Mouse (Mus musculus) T-helper 1 cell (primary cell): Measurements from ENCODE around the gene Rnf115.
"Not testable (repeated sequence)": the region's sequence is repeated elsewhere in the genome, so short reads cannot be mapped to it uniquely, and the experiment has no call there.

ENCODE experiments used
- in situ Hi-C: fragments of 300-600 bp; cut with MboI, MseI; formaldehyde crosslinking; loops from one replicate; pipeline ENCODE4 v1.15.1; 2025; ENCODE audit warnings: high pct_unique_total_duplicates

Rnf115 gene

DNA sequence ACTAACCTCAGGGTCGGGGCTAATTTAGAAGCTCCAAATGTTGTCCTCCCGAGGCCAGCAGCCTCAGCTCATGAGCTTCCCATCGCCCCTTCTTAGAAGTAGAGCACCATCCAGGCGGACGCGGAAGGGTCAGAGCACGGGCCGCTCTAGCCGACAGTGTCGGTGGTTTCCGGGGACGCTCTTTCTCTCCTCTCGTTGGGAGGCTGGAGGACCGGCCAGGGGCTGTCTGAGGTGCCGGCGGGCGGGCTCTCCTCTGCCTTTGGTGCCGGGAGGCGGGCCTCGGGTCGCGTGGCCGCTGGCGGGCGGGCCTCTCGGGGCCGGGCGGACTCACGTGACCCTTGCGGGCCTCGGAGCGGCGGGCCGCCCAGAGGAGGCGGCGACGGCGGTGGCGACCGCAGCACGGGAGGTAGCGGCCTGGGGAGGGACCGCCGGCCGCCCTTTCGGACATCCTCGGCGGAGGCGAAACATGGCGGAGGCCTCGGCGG, at the start of gene Rnf115, which contains the start of gene Polr3c:
TSS of gene Rnf115 (plus strand) at position 322 of the 485 bp plus-strand sequence.
TSS of gene Polr3c (minus strand) at position 286 of the 485 bp plus-strand sequence.
- in situ Hi-C loops: no loop called here

DNA sequence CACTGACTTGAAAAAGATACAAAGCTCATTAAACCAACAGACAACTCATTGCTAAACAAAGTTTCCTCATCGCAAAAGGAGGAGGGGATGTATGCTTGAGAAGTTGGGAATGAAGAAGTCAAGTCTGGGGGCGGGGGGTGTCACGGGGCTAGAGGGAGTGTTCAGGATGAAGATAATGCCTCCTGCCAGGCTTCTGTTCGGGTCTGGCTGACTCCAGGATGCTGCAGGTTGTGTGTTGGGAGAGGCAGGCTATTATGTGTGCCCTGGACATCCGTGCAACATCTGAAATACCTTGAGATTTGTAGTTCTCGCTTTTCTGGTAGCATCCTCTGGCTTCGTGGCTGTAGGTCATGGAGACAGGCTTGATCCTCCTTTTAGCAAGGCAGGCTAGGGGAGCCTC, 49.0 kb upstream of the Rnf115 start:
- in situ Hi-C loops: no loop called here

DNA sequence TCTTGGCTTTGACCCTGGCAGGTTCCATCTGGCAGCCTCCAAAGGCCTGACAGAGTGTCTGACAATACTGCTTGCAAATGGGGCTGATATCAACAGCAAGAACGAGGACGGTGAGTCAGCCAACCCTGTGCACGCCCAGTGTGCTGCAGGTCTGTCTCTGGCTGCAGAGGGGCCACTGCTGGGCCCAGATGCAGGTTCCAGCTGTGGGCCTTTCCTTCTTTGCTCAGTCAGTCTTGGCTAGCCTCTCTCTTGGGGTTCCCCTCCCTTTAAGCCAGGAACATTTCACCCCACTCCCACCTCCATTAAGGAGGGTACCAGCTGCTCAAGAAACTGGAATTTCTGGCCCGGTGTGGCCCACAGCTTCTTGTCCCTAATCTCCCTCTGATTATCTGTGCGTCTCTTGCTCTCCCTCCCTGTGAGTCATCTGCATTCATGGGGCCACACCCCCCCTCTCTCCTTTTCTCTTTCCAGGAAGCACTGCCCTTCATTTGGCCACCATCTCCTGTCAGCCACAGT, 48.2 kb upstream of the Rnf115 start:
- in situ Hi-C loops: no loop called here

DNA sequence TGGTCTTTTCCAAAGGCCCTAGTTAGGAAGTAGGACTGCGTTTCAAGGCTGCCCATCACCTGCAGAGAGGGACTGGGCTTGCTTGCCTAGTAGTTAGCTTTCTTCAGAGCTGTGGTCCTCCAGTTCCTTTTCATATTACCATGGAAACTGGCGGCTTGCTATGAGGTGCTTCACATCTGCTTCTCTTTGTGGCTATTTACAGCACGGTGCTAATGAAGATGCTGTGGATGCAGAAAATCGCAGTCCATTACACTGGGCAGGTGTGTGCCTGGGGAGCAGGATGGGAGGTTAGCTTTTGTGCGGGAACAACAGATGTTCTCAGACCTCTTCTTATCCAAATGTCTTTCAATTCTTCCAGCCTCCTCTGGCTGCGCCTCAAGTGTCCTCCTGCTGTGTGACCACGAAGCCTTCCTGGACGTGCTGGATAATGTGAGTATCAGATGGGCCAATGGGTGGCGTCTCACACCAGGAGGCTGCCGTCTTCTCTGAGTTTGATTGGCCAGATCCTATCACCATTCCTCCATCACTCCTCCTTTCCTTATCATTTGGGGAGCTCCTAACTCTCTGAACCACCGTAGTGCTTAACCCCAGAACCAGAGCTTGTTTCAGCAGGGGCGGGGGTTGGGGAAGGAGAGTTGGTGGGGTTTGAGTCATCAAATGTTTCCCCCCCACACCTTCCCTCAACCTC, 47.1 kb upstream of the Rnf115 start:
- in situ Hi-C loops: no loop called here

DNA sequence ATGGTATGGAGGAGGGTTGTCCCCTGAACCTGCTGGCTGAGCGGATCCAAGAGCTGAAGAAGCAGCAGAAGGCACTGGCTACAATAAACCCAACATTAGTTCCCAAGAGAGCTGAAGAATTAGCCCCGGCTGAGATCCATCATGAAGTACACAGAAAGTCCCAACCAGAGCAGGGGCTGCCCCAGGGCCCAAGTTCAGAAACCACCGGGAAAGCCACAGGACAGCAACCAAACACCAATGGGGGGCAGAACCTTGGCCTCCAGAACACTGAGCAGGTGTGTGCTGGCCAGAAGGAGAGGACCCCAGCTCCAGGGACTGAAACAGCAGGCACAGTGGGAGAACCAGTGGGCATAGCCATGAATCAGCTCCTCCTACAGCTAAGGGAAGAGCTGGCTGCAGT, 44.0 kb upstream of the Rnf115 start:
- in situ Hi-C loops: no loop called here

DNA sequence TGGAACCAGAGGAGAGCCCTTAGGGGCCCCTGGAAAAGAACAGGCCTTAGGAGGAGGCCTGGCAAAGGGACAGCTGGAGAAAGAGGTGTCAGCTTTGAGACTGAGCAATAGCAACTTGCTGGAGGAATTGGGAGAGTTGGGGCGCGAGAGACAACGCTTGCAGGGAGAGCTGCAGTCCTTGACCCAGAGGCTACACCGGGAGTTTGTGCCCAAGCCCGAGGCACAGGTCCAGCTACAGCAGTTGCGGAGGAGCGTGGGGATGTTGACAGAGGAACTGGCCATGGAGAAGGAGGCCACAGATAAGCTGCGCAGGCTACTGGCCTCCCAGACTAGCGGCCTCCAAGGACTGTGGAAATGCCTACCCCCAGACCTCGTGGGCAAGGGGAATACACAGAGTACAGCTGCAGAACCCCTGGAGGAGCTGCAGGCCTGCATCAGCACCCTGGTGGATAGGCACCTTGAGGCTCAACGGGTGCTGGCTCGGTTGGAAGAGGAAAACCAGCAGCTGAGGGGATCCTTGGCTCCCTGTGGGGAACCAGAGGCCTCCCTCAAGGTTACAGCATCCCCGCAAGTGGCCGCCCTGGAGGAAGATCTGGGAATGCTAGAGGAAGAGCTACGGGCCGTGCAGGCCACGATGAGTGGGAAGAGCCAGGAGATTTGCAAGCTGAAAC, 43.2 kb upstream of the Rnf115 start:
- in situ Hi-C loops: no loop called here

DNA sequence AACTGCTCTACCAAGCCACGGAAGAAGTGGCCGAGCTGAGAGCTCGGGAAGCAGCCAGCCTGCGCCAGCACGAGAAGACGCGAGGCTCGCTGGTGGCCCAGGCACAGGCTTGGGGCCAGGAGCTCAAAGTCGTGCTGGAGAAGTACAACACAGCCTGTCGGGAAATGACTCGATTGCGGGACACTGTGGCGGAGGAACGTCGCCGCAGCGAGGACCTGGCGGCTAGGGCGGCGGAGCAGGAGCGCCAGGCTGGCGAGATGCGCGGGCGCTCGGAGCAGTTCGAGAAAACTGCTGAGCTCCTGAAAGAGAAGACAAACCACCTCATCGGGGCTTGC, 42.7 kb upstream of the Rnf115 start:
- in situ Hi-C loops: no loop called here

DNA sequence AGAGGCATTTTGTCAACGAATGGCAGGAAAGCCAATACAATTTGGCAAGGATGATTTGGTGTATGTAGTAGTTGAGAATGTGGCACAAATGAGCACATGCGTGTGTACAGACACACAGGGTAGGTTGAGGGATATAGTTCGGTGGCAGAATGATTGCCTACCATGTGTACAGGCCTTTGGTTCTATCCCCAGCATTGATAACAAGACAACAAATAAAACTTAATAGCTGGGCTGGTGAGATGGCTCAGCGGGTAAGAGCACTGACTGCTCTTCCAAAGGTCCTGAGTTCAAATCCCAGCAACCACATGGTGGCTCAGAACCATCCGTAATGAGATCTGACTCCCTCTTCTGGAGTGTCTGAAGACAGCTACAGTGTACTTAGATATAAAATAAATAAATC, 41.4 kb upstream of the Rnf115 start:
- in situ Hi-C loops: not testable (repeated sequence)

DNA sequence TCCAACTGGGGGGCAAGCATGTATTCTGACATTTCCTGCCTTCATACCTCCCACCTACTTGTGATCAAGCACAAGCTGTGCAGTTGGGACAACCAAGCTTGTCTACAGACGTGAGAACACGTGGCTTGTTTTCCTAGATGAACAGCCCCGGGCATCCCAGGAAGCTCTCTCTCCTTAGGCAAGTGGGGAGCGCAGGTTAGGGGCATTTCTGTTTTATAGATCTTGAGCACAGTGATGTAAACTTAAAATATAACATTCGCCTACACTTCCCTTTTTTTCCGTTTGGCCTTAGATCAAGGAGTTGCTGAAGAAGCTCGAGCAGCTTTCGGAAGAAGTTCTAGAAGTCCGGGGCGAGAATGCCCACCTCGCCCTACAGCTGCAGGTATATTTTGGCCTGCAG, 38.6 kb upstream of the Rnf115 start:
- in situ Hi-C loops: no loop called here

DNA sequence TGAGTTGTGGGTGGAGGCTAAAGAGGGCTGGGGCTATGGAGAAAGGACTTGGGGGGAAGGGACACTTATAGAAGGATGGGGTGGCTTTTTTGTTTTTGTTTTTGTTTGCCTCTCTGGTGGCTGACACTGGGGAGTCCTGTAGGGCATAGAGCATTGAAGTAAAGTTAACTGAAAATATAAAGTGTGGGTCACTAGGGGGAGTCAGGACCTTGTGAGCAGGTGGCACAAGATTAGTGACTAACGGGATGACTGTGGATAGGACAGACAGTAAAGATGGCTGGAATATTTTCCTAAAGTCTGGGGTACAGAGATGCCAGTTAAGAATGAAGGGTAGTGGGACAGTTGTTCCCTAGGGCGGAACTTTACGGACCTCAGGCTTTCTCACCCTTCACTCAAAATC, 37.2 kb upstream of the Rnf115 start:
- in situ Hi-C loops: no loop called here

DNA sequence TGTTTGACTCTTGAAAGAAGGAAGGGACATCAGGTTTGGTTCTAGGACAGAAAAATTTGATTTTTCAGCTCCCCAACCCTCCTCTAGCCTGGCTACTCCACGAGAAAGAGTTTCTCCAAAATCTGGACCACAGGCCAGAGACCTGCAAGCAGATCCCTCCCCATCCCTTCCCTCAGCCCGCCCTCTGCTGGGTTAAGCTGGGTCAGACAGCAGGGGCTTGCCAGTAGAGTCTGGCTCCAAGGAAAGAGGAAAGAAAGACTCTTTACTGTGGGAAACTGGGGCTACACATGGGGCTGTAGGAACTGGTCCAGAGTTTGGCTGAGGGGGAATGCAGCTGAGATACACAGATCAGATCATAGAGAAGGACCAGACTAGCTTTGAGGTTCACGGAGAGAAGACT, 35.0 kb upstream of the Rnf115 start:
- in situ Hi-C loops: no loop called here

DNA sequence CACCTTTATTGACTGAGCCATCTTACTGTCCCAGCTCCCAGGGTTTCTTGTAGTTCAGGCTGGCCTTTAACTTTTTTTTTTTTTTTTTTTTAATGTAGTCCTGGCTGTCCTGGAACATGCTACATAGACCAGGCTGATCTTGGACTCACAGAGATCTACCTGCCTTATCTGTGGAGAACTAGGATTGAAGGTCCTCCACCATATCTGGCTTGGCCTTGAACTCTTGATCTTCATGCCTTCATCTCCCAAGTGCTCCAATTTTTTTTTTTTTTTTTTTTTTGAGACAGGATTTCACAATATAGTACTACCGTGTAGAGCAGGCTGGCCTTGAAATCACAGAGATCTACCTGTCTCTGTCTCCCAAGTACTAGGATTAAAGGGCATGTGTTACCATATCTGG, 33.9 kb upstream of the Rnf115 start:
- in situ Hi-C loops: no loop called here

DNA sequence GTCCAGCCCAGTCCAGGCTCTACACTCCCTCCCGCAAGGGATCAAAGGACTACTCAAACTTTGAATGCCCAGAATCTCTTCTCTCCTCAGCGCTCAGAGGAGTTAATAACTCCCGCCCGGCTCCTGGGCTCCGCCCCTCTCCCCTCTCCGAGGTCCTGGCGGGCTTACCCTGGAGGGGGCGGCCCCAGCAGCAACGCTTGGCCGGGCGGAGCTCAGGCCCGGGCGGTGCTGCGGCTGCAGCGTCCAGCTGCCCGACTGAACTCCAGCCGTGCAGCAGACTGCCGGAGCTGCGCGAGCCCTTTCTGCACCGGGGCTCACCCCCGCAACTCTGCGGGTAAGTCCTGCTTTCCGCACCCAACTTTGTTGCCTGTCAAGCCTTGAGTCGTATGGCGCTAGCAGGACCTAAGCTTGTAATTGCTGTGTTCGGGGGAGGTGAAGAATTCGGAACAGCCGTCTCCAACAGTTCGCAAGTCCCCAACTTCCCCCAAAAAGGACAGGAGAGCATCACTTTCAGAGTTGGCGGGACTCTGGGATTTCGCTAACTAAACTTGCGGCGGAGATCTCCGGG, 31.2 kb upstream of the Rnf115 start, which contains the start of gene Pias3:
TSS of gene Pias3 (plus strand) at position 187 of the 568 bp plus-strand sequence.
- in situ Hi-C loops: no loop called here

DNA sequence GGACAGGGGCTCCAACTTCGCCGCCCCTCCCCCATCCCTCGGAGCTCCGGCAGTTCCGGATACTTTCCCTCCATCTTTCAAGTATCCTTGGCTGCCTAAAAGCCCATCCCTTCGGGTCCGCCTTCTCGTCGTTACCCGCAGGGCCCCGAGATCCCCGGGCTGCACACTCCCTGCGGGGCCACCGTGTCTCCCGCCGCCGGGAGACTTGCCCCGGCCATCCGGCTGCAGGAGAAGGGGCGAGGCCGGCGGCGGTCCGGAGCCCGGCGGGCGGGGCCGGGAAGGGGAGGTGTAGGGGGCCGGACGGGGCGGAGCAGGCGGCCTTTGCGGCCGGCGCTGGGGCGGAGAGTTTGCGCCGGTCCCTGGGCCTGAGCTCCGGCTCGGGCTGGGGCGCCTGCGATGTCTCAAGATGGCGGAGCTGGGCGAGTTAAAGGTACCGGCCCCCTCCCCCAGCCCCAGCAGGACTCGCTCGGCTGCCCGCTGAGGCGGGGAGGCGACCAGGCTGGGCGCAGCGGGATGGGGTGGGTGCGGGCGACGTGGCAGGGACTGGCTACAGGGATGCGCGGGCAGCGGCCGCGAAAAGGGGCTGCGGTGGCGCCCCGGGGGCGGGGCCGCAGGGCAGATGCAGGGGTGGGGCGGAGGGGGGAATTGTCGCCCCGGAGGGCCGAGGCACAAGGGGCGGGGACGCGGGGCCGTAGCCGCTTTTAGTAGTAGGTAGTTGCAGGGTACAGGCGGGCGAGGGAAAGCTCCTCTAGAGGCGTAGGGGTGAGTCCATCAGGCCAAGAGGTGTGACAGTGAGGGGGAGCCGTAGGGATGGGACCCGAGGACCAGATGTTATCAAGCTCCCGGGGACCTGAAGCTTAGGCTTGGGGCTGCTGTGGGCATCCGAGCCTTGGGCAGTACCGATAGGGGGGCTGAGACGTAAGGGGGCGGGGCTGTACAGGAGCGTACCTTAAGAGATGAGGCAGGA, 30.4 kb upstream of the Rnf115 start:
- in situ Hi-C loops: no loop called here

DNA sequence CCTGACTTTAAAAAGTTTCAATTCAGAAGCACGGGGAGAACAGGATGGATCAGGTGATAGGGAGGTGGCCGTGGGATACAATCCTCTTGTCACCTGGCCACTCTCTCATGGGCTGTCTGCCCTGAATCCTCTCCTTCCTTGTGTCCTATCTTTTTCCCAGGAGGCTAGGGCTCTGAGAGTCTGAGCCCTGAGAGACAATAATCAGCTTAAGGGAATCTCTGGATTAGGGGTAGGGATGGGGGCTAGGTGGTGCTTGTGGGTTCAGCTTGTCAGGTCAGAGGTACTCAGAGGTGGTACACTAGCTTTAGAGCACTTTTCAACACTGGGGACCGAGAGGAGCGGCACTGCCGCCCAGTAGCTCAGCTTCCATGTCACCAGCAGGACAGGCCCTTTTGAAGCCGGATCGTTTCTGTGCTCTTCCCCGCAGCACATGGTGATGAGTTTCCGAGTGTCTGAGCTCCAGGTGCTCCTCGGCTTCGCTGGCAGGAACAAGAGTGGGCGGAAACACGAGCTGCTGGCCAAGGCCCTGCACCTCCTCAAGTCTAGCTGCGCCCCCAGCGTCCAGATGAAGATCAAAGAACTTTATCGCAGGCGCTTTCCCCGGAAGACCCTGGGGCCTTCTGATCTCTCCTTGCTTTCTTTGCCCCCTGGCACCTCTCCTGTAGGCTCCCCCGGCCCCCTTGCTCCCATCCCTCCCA, 28.3 kb upstream of the Rnf115 start:
- in situ Hi-C loops: no loop called here

DNA sequence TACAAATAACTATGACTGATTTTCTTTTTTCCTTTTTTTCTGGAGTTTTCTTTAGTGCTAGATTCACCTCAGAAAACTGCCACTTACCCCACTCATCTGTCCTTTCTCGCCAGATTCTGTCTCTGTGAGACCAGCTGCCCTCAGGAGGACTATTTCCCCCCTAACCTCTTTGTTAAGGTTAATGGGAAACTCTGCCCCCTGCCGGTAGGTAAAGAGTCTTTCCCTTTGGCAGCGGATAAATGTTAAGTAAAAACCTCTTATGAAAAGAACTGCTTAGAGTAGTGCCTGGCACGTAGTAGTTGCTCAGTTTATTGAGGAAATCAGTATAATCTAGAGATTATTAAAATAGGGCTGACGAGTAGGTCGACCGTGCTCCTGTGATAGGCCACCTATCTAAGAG, 27.1 kb upstream of the Rnf115 start:
- in situ Hi-C loops: loop anchor here (5.0 kb wide), 1 partner anchor 62 kb away; no protein-coding TSS in a partner anchor

DNA sequence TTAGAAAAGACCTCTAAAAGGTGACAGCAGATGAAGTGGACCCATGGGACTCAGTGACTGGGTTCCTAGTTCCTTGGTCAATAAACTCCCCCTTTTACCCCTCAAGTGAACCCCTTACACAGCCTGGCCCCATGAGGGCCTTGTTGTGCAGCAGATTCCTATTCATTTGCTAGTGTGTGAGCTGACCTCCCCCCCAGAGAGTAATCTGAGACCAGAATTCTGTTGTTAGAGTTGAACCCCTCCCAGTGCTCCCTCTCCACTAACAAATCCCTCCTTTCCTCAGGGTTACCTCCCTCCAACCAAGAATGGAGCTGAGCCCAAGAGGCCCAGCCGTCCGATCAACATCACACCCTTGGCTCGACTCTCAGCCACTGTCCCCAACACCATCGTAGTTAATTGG, 26.5 kb upstream of the Rnf115 start:
- in situ Hi-C loops: loop anchor here (5.0 kb wide), 1 partner anchor 61 kb away; no protein-coding TSS in a partner anchor

DNA sequence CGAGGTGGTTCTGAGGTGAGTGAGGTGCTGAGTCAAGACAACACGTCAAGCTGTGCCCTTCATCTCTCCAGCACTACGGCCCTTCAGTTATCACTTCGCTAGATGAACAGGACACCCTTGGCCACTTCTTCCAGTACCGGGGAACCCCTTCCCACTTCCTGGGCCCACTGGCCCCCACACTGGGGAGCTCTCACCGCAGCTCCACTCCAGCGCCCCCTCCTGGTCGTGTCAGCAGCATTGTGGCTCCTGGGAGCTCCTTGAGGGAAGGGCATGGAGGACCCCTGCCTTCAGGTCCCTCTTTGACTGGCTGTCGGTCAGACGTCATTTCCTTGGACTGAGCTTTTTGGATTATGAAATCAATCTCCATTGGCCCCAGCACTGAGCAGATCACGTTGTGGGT, 22.7 kb upstream of the Rnf115 start:
- in situ Hi-C loops: loop anchor here (5.0 kb wide), 1 partner anchor 58 kb away; no protein-coding TSS in a partner anchor

DNA sequence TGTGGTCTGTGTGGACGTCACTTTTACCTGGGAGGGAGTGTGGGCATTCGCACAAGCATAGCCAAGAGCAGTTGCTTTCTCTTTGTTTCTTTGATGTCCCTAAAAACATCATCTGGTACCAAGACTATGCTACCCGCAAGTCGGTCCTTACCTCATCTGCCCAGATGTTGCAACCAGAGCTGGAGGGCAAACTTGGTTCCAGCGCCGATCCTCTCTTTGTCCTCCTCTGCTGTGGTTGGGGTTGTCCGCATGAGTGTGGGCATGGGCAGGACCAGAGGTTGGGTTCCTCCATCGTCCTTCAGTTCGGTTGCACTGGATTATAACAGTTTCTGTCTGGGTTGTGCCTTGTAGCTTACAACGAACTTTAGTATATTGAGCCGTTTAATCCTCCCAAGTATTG, 21.2 kb upstream of the Rnf115 start:
- in situ Hi-C loops: no loop called here

DNA sequence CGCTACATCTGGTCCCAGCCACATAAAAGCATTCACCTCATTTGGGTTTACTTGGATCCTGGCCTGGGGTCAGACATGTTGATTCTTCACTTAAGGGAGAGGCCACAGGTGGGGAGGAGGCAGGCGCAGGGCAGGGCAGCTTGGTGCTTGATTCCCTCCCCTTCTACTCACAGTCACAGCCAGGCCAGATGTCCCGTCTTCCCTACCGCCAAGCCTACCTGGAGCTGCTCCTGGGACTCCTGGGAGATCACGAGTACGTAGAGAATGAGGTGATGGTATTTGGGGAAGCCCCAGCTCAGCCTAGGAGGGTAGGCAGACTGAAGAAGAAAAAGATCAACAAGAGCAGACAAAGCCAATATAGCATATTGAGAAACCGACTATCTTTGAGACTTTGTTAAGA, 20.5 kb upstream of the Rnf115 start:
- in situ Hi-C loops: no loop called here
